10 mouse cellular contexts compared by ENCODE assay signal in genomic region chr4:43398014-43398413, GRCm38 (mm10). TPM values are rescaled to one million over a fixed set of nuclear protein-coding genes. Genes with fewer than 3 reads are reported as not detected.
A peak's percentile ranks its signal among the peaks of the same experiment; 100 is the strongest.
DNase-seq lines count a peak whose midpoint lies in the region; ATAC-seq and TF ChIP-seq lines count a peak whose summit lies in the region.
"Had no signal": no experiment of that assay in that cellular context is flagged by ENCODE, and none has a peak within 500 bp of the region (broad histone marks: within the 10 kb centered on the region; RNA-seq: fewer than 3 reads in every experiment).

No protein-coding gene starts in this region.

- intact Hi-C loops in gastrocnemius, postnatal 36 days (cut with DNase I) = no loop called here

- H3K4me3 ChIP-seq in heart, embryonic 11.5 days (ENCODE audit: low read depth, low read length) = no peak overlapping the region
- no peak overlapping the region for H3K4me3 ChIP-seq in lung, embryonic 15.5 days
- no peak overlapping the region for H3K4me3 ChIP-seq in embryonic facial prominence, embryonic 15.5 days (replicated peaks)
- H3K4me3 ChIP-seq in myocyte = no peak overlapping the region

- no peaks in the 10 kb centered on the region for H3K36me3 ChIP-seq in heart, embryonic 11.5 days (ENCODE audit: control insufficient read depth, insufficient read depth, low read length)
- no peaks in the 10 kb centered on the region for H3K36me3 ChIP-seq in lung, embryonic 15.5 days
- H3K36me3 ChIP-seq in embryonic facial prominence, embryonic 15.5 days = no peaks in the 10 kb centered on the region
- no peaks in the 10 kb centered on the region for H3K36me3 ChIP-seq in myocyte (ENCODE audit: control insufficient read depth, insufficient read depth)

- no peak overlapping the region for H3ac ChIP-seq in myocyte (ENCODE audit: control insufficient read depth, insufficient read length)

- peaks cover 8% of the 10 kb centered on the region for H3K79me2 ChIP-seq in myocyte (ENCODE audit: control insufficient read depth, insufficient read depth)

- H3K27ac ChIP-seq in heart, embryonic 11.5 days (ENCODE audit: low read depth, low read length) = peak overlapping the region; percentile 52
- H3K27ac ChIP-seq in lung, embryonic 15.5 days = peak overlapping the region; percentile 81
- 0 out of 2 replicates have a peak overlapping the region, but pooled peaks have one; percentile 39 for H3K27ac ChIP-seq in embryonic facial prominence, embryonic 15.5 days (replicated peaks)
- H3K27ac ChIP-seq: liver, embryonic 14.5 days had no signal

- peaks cover 58% of the 10 kb centered on the region for H3K4me1 ChIP-seq in heart, embryonic 11.5 days (ENCODE audit: control insufficient read depth, insufficient read depth, low read length)
- H3K4me1 ChIP-seq in lung, embryonic 15.5 days = peaks cover 60% of the 10 kb centered on the region
- H3K4me1 ChIP-seq in embryonic facial prominence, embryonic 15.5 days = peaks cover 55% of the 10 kb centered on the region

- no peaks in the 10 kb centered on the region for H3K27me3 ChIP-seq in heart, embryonic 11.5 days (ENCODE audit: control insufficient read depth, insufficient read depth, low read length)
- H3K27me3 ChIP-seq in lung, embryonic 15.5 days = no peaks in the 10 kb centered on the region
- H3K27me3 ChIP-seq in embryonic facial prominence, embryonic 15.5 days = no peaks in the 10 kb centered on the region
- H3K27me3 ChIP-seq in myocyte (ENCODE audit: control insufficient read depth, insufficient read depth, insufficient read length) = no peaks in the 10 kb centered on the region

- DNase-seq in heart, adult 8-10 months (ENCODE audit: low spot score) = no peak
- DNase-seq in lung, postnatal 25 days (ENCODE audit: low spot score) = no peak
- DNase-seq in gastrocnemius, postnatal 36 days = no peak
- DNase-seq: thymus, postnatal 14 days had no signal

- no peak overlapping the region for H3K4me2 ChIP-seq in heart, embryonic 11.5 days
- no peak overlapping the region for H3K4me2 ChIP-seq in lung, embryonic 15.5 days
- no peak overlapping the region for H3K4me2 ChIP-seq in embryonic facial prominence, embryonic 15.5 days (replicated peaks)
- peak overlapping the region; percentile 7 for H3K4me2 ChIP-seq in myocyte (ENCODE audit: low read depth)

- 61% methylated on average over 4 of the region's 4 CpGs for WGBS in heart, embryonic 11.5 days (ENCODE audit: insufficient replicate concordance)
- WGBS in lung, embryonic 15.5 days = 61% methylated on average over 4 of the region's 4 CpGs
- 66% methylated on average over 4 of the region's 4 CpGs for WGBS in embryonic facial prominence, embryonic 15.5 days

- no peak for ATAC-seq in heart, embryonic 11.5 days (replicated peaks; ENCODE audit: insufficient number of reproducible peaks, low FRiP score, low TSS enrichment)
- ATAC-seq in lung, embryonic 15.5 days (ENCODE audit: borderline replicate concordance, extremely low read depth, low FRiP score, low TSS enrichment) = no peak
- no peak for ATAC-seq in embryonic facial prominence, embryonic 15.5 days (ENCODE audit: insufficient number of reproducible peaks, low FRiP score, low TSS enrichment, low read depth)
- no peak for ATAC-seq in erythroid progenitor cell, adult 5-6 weeks (replicated peaks; ENCODE audit: low FRiP score, poor library complexity, severe bottlenecking)

- H3K9me3 ChIP-seq in heart, embryonic 11.5 days (replicated peaks; ENCODE audit: control insufficient read depth, low read length) = no peaks in the 10 kb centered on the region
- H3K9me3 ChIP-seq in lung, embryonic 15.5 days = no peaks in the 10 kb centered on the region
- H3K9me3 ChIP-seq in embryonic facial prominence, embryonic 15.5 days (replicated peaks) = no peaks in the 10 kb centered on the region

- TF ChIP-seq POLR2A in myocyte (IDR thresholded peaks at IDR 0.05; ENCODE audit: insufficient read length, low read depth) = no peak

- no peak overlapping the region for H3K9ac ChIP-seq in heart, embryonic 11.5 days (ENCODE audit: low read depth, low read length)
- H3K9ac ChIP-seq in lung, embryonic 15.5 days = no peak overlapping the region
- no peak overlapping the region for H3K9ac ChIP-seq in embryonic facial prominence, embryonic 15.5 days
- H3K9ac ChIP-seq: liver, embryonic 14.5 days had no signal

TF ChIP-seq in myocyte, 11 proteins besides CTCF, POLR2A, EP300 and RAD21:
- TF ChIP-seq REST (IDR thresholded peaks at IDR 0.05; ENCODE audit: insufficient read depth, insufficient read length) = no peak
- no peak for TF ChIP-seq E2F4 (IDR thresholded peaks at IDR 0.05; ENCODE audit: insufficient read depth)
- TF ChIP-seq POLR2AphosphoS2 (IDR thresholded peaks at IDR 0.05; ENCODE audit: insufficient read length, low read depth) = no peak
- TF ChIP-seq TCF12 (IDR thresholded peaks at IDR 0.05; ENCODE audit: insufficient read depth, poor library complexity, severe bottlenecking) = no peak
- TF ChIP-seq MYOG (IDR thresholded peaks at IDR 0.05; ENCODE audit: control insufficient read depth in 1 of 3, insufficient read depth in 1 of 3, insufficient read length in 2 of 3, low read depth in 2 of 3) = no peak
- no peak for TF ChIP-seq USF1 (IDR thresholded peaks at IDR 0.05; ENCODE audit: low read depth)
- no peak for TF ChIP-seq MAX (IDR thresholded peaks at IDR 0.05; ENCODE audit: low read depth)
- no peak for TF ChIP-seq TCF3 (IDR thresholded peaks at IDR 0.05; ENCODE audit: insufficient read length, low read depth)
- no peak for TF ChIP-seq SRF (IDR thresholded peaks at IDR 0.05; ENCODE audit: control insufficient read depth, insufficient read length, low read depth)
- TF ChIP-seq CEBPB (IDR thresholded peaks at IDR 0.05; ENCODE audit: insufficient read depth, poor library complexity, severe bottlenecking) = no peak
- TF ChIP-seq MYOD1 (IDR thresholded peaks at IDR 0.05; ENCODE audit: control insufficient read depth in 1 of 3, insufficient read length in 2 of 3, low read depth in 2 of 3) = no peak

RNA-seq across cellular contexts. Expression of gene Rusc2, which starts 16.2 kb away (rescaled TPM):
- polyA plus RNA-seq in heart, embryonic 11.5 days (2014; fragmentation: Nextera tagmentation; extraction: Ambion mirVana) = 6.3 and 7.8 TPM in 2 replicates
- 10 to 100 TPM; 47.4 to 58.6 (median 48.9) TPM for total RNA-seq in heart, adult 8-10 months (2022)
- 13.0 and 14.0 TPM in 2 replicates for polyA plus RNA-seq in lung, embryonic 15.5 days (2015; fragmentation: Nextera tagmentation; extraction: Ambion mirVana)
- 18.2 TPM in 2 replicates for polyA plus RNA-seq in embryonic facial prominence, embryonic 15.5 days (2015; fragmentation: Nextera tagmentation; extraction: Ambion mirVana)
- 28.2 TPM for polyA plus RNA-seq in myocyte (2012; fragmentation: generic; extraction: Trizol)
- 10 to 100 TPM; 20.8 to 23.3 TPM for total RNA-seq in gastrocnemius, postnatal 36 days (2021)
- total RNA-seq in erythroid progenitor cell, adult 5-6 weeks (2015; ENCODE audit: low replicate concordance) = not detected in 2 replicates
- not detected in 2 replicates for total RNA-seq in erythroid progenitor cell, adult 5-6 weeks (2017; ENCODE audit: low replicate concordance)

RNA-seq across cellular contexts. Expression of gene Fam166b, which starts 30.9 kb away (rescaled TPM):
- 0.23 TPM in 1 of 2 replicates, not detected in the other for polyA plus RNA-seq in heart, embryonic 11.5 days (2014; fragmentation: Nextera tagmentation; extraction: Ambion mirVana)
- total RNA-seq in heart, adult 8-10 months (2022) = not detected
- 0.14 and 0.25 TPM in 2 replicates for polyA plus RNA-seq in lung, embryonic 15.5 days (2015; fragmentation: Nextera tagmentation; extraction: Ambion mirVana)
- polyA plus RNA-seq in embryonic facial prominence, embryonic 15.5 days (2015; fragmentation: Nextera tagmentation; extraction: Ambion mirVana) = 0.41 and 0.44 TPM in 2 replicates
- polyA plus RNA-seq in myocyte (2012; fragmentation: generic; extraction: Trizol) = 0.04 TPM
- not detected for total RNA-seq in gastrocnemius, postnatal 36 days (2021)
- total RNA-seq in erythroid progenitor cell, adult 5-6 weeks (2015; ENCODE audit: low replicate concordance) = not detected in 2 replicates
- not detected in 2 replicates for total RNA-seq in erythroid progenitor cell, adult 5-6 weeks (2017; ENCODE audit: low replicate concordance)
- polyA plus RNA-seq: liver, embryonic 14.5 days had no signal

RNA-seq across cellular contexts. Expression of gene Tesk1, which starts 43.7 kb away (rescaled TPM):
- 5.0 and 6.1 TPM in 2 replicates for polyA plus RNA-seq in heart, embryonic 11.5 days (2014; fragmentation: Nextera tagmentation; extraction: Ambion mirVana)
- total RNA-seq in heart, adult 8-10 months (2022) = 10 to 100 TPM; 31.3 to 38.2 (median 35.2) TPM
- polyA plus RNA-seq in lung, embryonic 15.5 days (2015; fragmentation: Nextera tagmentation; extraction: Ambion mirVana) = 8.3 and 8.5 TPM in 2 replicates
- 9.2 and 9.3 TPM in 2 replicates for polyA plus RNA-seq in embryonic facial prominence, embryonic 15.5 days (2015; fragmentation: Nextera tagmentation; extraction: Ambion mirVana)
- polyA plus RNA-seq in myocyte (2012; fragmentation: generic; extraction: Trizol) = 40.4 TPM
- 10 to 100 TPM; 49.1 to 50.0 TPM for total RNA-seq in gastrocnemius, postnatal 36 days (2021)
- 0.84 and 2.5 TPM in 2 replicates for total RNA-seq in erythroid progenitor cell, adult 5-6 weeks (2015; ENCODE audit: low replicate concordance)
- 0.23 and 0.77 TPM in 2 replicates for total RNA-seq in erythroid progenitor cell, adult 5-6 weeks (2017; ENCODE audit: low replicate concordance)

RNA-seq across cellular contexts. Expression of gene Cd72, which starts 56.4 kb away (rescaled TPM):
- polyA plus RNA-seq in heart, embryonic 11.5 days (2014; fragmentation: Nextera tagmentation; extraction: Ambion mirVana) = 1.8 and 3.3 TPM in 2 replicates
- total RNA-seq in heart, adult 8-10 months (2022) = 1 to 10 TPM in 1 of 4 experiments, under 1 TPM in 3; 0.24 to 1.1 (median 0.69) TPM
- 1.8 and 3.1 TPM in 2 replicates for polyA plus RNA-seq in lung, embryonic 15.5 days (2015; fragmentation: Nextera tagmentation; extraction: Ambion mirVana)
- polyA plus RNA-seq in embryonic facial prominence, embryonic 15.5 days (2015; fragmentation: Nextera tagmentation; extraction: Ambion mirVana) = 3.1 and 3.8 TPM in 2 replicates
- 0.74 TPM for polyA plus RNA-seq in myocyte (2012; fragmentation: generic; extraction: Trizol)
- not detected for total RNA-seq in gastrocnemius, postnatal 36 days (2021)
- total RNA-seq in erythroid progenitor cell, adult 5-6 weeks (2015; ENCODE audit: low replicate concordance) = 17.2 and 22.3 TPM in 2 replicates
- total RNA-seq in erythroid progenitor cell, adult 5-6 weeks (2017; ENCODE audit: low replicate concordance) = 23.1 and 23.5 TPM in 2 replicates
